Mouse (Mus musculus): ENCODE measurements around the gene Sf3b2. TPM values are rescaled to one million over a fixed set of nuclear protein-coding genes. Genes with fewer than 3 reads are reported as not detected.
A peak's percentile ranks its signal among the peaks of the same experiment; 100 is the strongest.

Gene Sf3b2
- polyA plus RNA-seq, 1 experiment from 2014 or later: 328 TPM

DNA sequence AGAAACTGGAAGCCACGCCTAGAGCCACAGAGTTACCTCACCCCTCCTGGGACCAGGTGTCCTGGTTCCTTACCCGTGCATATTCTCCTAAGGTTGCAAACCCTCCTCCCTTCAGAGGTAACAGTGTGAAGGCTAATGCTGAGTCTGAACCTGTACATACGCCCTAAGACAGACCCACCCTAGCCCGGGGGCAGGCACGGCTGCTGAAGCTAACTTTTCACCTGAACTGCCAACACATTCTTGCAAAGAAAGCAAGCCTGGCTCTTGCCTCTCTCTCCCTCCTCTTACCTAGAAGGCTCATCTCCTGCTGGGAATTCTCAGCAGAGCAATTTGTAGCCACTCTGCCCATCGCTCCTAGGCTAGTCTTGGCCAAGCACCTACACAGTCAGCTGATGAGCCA lies 5.3 kb upstream of the Sf3b2 start:
- Histone ChIP-seq H3K27me3 (no peaks in the 10 kb centered on the region; the same call in 1 of the 2 replicates), H3K4me3 (no peak overlapping the region), H3K4me1 (peaks cover 16% of the 10 kb centered on the region), H3K4me2 (no peak overlapping the region), H3K9ac (no peak overlapping the region), H3K27ac (no peak overlapping the region), H3K36me3 (no peaks in the 10 kb centered on the region), H3K9me3 (no peaks in the 10 kb centered on the region)
- 77% methylated on average over 6 of the region's 6 CpGs for WGBS
- ATAC-seq (ENCODE audit: borderline replicate concordance, extremely low read depth, low FRiP score, low TSS enrichment): no peak

- peaks cover 5% of the 10 kb centered on the region for H3K36me3 ChIP-seq
- H3K27ac ChIP-seq: 0 out of 2 replicates have a peak within 1 kb of the TSS, but pooled peaks have one; percentile 20
- ATAC-seq (ENCODE audit: borderline replicate concordance, extremely low read depth, low FRiP score, low TSS enrichment): no peak
- no peaks in the 10 kb centered on the region; the same call in 1 of the 2 replicates for H3K27me3 ChIP-seq
- H3K9me3 ChIP-seq: no peaks in the 10 kb centered on the region
- peak within 1 kb of the TSS; percentile 71 for H3K4me2 ChIP-seq
- WGBS: 5% methylated on average over 32 of the region's 32 CpGs
- peak within 1 kb of the TSS; percentile 39 for H3K4me3 ChIP-seq
- peaks cover 27% of the 10 kb centered on the region for H3K4me1 ChIP-seq
- peak within 1 kb of the TSS; percentile 43 for H3K9ac ChIP-seq
Measured at GRCm38 (mm10) chr19:5297903-5298800, 2.9 kb upstream of the Sf3b2 start, which contains the start of gene Gal3st3. Gene Gal3st3, plus strand, starts transcription at chr19:5298331.

GRCm38 (mm10) chr19:5296630-5297029 lies 1.4 kb upstream of the Sf3b2 start:
- H3K27me3 ChIP-seq: no peaks in the 10 kb centered on the region; the same call in 1 of the 2 replicates
- peak overlapping the region; percentile 71 for H3K4me2 ChIP-seq
- no peaks in the 10 kb centered on the region for H3K9me3 ChIP-seq
- H3K4me3 ChIP-seq: no peak overlapping the region
- H3K27ac ChIP-seq: no peak overlapping the region
- peaks cover 17% of the 10 kb centered on the region for H3K36me3 ChIP-seq
- 46% methylated on average over 5 of the region's 5 CpGs for WGBS
- peaks cover 27% of the 10 kb centered on the region for H3K4me1 ChIP-seq
- H3K9ac ChIP-seq: no peak overlapping the region
- no peak for ATAC-seq (ENCODE audit: borderline replicate concordance, extremely low read depth, low FRiP score, low TSS enrichment)

DNA sequence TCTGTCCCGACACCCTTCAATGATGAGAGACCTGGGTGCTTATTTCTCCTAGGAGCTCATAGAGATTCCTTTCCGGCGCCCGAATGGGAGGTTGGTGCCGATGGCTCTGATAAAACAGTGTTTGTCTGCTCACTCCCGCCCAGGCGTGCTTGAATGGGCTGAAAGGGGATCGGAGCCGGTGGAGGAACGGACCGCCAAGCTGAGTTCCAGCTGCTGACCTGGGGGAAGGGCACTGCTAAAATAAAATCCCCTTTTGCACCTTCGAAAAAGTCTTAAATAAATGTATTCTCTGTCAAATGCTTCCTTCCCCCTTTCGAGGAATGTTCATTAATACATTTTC lies 451 bp upstream of the Sf3b2 start:
- Histone ChIP-seq H3K4me2 (peak overlapping the region; percentile 71), H3K4me1 (peaks cover 27% of the 10 kb centered on the region), H3K4me3 (peak overlapping the region; percentile 95), H3K27ac (peak overlapping the region; percentile 86), H3K27me3 (no peaks in the 10 kb centered on the region; the same call in 1 of the 2 replicates), H3K9me3 (no peaks in the 10 kb centered on the region), H3K36me3 (peaks cover 27% of the 10 kb centered on the region), H3K9ac (peak overlapping the region; percentile 68)
- WGBS: 5% methylated on average over 13 of the region's 13 CpGs
- ATAC-seq (ENCODE audit: borderline replicate concordance, extremely low read depth, low FRiP score, low TSS enrichment): peak; percentile 61; the same call in 1 of the 2 replicates

DNA sequence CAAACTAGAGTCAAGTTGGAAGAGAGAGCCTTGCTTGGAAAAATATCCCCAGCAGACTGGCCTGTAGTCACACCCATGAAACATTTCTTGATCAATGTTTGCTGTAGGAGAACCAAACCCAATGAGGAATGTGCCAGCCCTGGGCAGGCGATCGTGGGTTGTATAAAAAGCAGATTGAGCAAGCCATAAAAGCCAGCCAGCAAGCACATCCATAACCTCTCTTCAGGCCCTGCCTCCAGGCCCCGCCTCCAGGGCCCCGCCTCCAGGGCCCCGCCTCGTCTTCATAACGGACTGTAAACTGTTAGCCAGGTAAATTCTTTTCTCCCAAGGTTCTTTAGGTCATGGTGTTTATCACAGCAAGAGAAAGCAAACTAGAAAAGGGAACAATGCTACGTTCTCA lies 16.9 kb downstream of the Sf3b2 start:
- Histone ChIP-seq H3K4me1 (peaks cover 13% of the 10 kb centered on the region), H3K27ac (no peak overlapping the region), H3K4me3 (no peak overlapping the region), H3K9me3 (no peaks in the 10 kb centered on the region), H3K36me3 (peaks cover 87% of the 10 kb centered on the region), H3K4me2 (no peak overlapping the region), H3K9ac (no peak overlapping the region), H3K27me3 (no peaks in the 10 kb centered on the region)
- no peak for ATAC-seq (ENCODE audit: borderline replicate concordance, extremely low read depth, low FRiP score, low TSS enrichment)
- WGBS: 83% methylated on average over 8 of the region's 8 CpGs

GRCm38 (mm10) chr19:5277140-5277539 lies 18.1 kb downstream of the Sf3b2 start:
- no peak for ATAC-seq (ENCODE audit: borderline replicate concordance, extremely low read depth, low FRiP score, low TSS enrichment)
- Histone ChIP-seq H3K4me2 (no peak overlapping the region), H3K4me1 (peaks cover 18% of the 10 kb centered on the region), H3K27me3 (no peaks in the 10 kb centered on the region), H3K9me3 (no peaks in the 10 kb centered on the region), H3K4me3 (no peak overlapping the region), H3K36me3 (peaks cover 75% of the 10 kb centered on the region), H3K27ac (no peak overlapping the region), H3K9ac (no peak overlapping the region)
- WGBS: 86% methylated on average over 3 of the region's 3 CpGs

GRCm38 (mm10) chr19:5276531-5276930 lies 18.7 kb downstream of the Sf3b2 start:
- Histone ChIP-seq H3K27ac (no peak overlapping the region), H3K27me3 (no peaks in the 10 kb centered on the region), H3K9ac (no peak overlapping the region), H3K36me3 (peaks cover 69% of the 10 kb centered on the region), H3K4me1 (peaks cover 24% of the 10 kb centered on the region), H3K9me3 (no peaks in the 10 kb centered on the region), H3K4me3 (no peak overlapping the region), H3K4me2 (no peak overlapping the region)
- no peak for ATAC-seq (ENCODE audit: borderline replicate concordance, extremely low read depth, low FRiP score, low TSS enrichment)
- WGBS: 77% methylated on average over 2 of the region's 2 CpGs

DNA sequence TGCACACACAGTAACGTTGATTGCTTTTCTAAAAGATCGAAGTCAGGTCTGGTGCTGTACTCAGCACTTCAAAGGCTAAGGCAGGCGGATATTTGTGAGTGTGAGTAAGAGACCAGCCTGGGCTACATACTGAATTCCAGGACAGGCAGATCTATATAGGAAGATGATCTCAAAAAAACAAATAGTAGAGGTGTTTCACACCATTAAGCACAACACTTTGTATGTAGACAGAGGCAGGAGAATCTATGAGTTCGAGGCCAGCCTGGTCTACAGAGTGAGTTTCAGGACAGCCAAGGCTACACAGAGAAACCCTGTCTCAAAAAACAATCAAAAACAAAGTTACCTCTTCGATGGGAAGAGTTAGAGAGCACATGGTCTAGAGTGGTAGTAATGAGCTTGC lies 19.5 kb downstream of the Sf3b2 start:
- H3K27ac ChIP-seq: no peak overlapping the region
- H3K9ac ChIP-seq: no peak overlapping the region
- peaks cover 61% of the 10 kb centered on the region for H3K36me3 ChIP-seq
- H3K4me2 ChIP-seq: no peak overlapping the region
- H3K27me3 ChIP-seq: no peaks in the 10 kb centered on the region
- H3K4me1 ChIP-seq: peaks cover 27% of the 10 kb centered on the region
- no peaks in the 10 kb centered on the region for H3K9me3 ChIP-seq
- no peak overlapping the region for H3K4me3 ChIP-seq
- WGBS: 89% methylated on average over 5 of the region's 5 CpGs
- ATAC-seq (ENCODE audit: borderline replicate concordance, extremely low read depth, low FRiP score, low TSS enrichment): no peak

- Histone ChIP-seq H3K9me3 (no peaks in the 10 kb centered on the region), H3K36me3 (peaks cover 55% of the 10 kb centered on the region), H3K4me3 (no peak overlapping the region), H3K27me3 (no peaks in the 10 kb centered on the region), H3K9ac (no peak overlapping the region), H3K4me2 (no peak overlapping the region), H3K4me1 (peaks cover 27% of the 10 kb centered on the region), H3K27ac (peak overlapping the region; percentile 94)
- no peak for ATAC-seq (ENCODE audit: borderline replicate concordance, extremely low read depth, low FRiP score, low TSS enrichment)
- 87% methylated on average over 13 of the region's 13 CpGs for WGBS
Measured at GRCm38 (mm10) chr19:5274641-5275040, 20.6 kb downstream of the Sf3b2 start.

GRCm38 (mm10) chr19:5273916-5274315 lies 21.3 kb downstream of the Sf3b2 start:
- 71% methylated on average over 4 of the region's 4 CpGs for WGBS
- H3K4me3 ChIP-seq: 0 out of 2 replicates have a peak overlapping the region, but pooled peaks have one; percentile 95
- 0 out of 2 replicates have a peak overlapping the region, but pooled peaks have one; percentile 90 for H3K9ac ChIP-seq
- peak overlapping the region; percentile 90; the same call in 1 of the 2 replicates for H3K4me2 ChIP-seq
- peaks cover 27% of the 10 kb centered on the region for H3K4me1 ChIP-seq
- no peaks in the 10 kb centered on the region for H3K27me3 ChIP-seq
- H3K9me3 ChIP-seq: no peaks in the 10 kb centered on the region
- peaks cover 48% of the 10 kb centered on the region for H3K36me3 ChIP-seq
- ATAC-seq (ENCODE audit: borderline replicate concordance, extremely low read depth, low FRiP score, low TSS enrichment): no peak
- H3K27ac ChIP-seq: peak overlapping the region; percentile 94

- H3K27me3 ChIP-seq: no peaks in the 10 kb centered on the region
- peak within 1 kb of the TSS; percentile 90 for H3K9ac ChIP-seq
- peak within 1 kb of the TSS; percentile 95 for H3K4me3 ChIP-seq
- H3K4me1 ChIP-seq: peaks cover 27% of the 10 kb centered on the region
- peak; percentile 95 for ATAC-seq (ENCODE audit: borderline replicate concordance, extremely low read depth, low FRiP score, low TSS enrichment)
- H3K9me3 ChIP-seq: no peaks in the 10 kb centered on the region
- peak within 1 kb of the TSS; percentile 90 for H3K4me2 ChIP-seq
- H3K36me3 ChIP-seq: peaks cover 40% of the 10 kb centered on the region
- H3K27ac ChIP-seq: peak within 1 kb of the TSS; percentile 94
- WGBS: under 1% methylated on average over 97 of the region's 97 CpGs
Measured at GRCm38 (mm10) chr19:5272801-5273733, 22.2 kb downstream of the Sf3b2 start, which contains the start of gene Pacs1. Gene Pacs1, minus strand, starts transcription at chr19:5273119.
